Mouse (Mus musculus): ENCODE results near the gene Gm20390.
A peak's percentile ranks its signal among the peaks of the same experiment; 100 is the strongest.
"Not testable (repeated sequence)": the region's sequence is repeated elsewhere in the genome, so short reads cannot be mapped to it uniquely, and the experiment has no call there.

Gm20390 gene

GRCm38 (mm10) chr11:93965391-93965790, 2.7 kb downstream of the Gm20390 start:
- DNase-seq (ENCODE audit: low spot score), result no peak

- DNase-seq (ENCODE audit: low spot score), result no peak
Measured at GRCm38 (mm10) chr11:93963013-93963412, 5.1 kb downstream of the Gm20390 start.

GRCm38 (mm10) chr11:93961482-93961881, 6.6 kb downstream of the Gm20390 start:
- no peak for DNase-seq (ENCODE audit: low spot score)

- DNase-seq (ENCODE audit: low spot score), result no peak
Measured at GRCm38 (mm10) chr11:93957746-93958145, 10.3 kb downstream of the Gm20390 start.

- no peak for DNase-seq (ENCODE audit: low spot score)
Measured at GRCm38 (mm10) chr11:93957031-93957555, 11.0 kb downstream of the Gm20390 start.

- DNase-seq (ENCODE audit: low spot score), result no peak
Measured at GRCm38 (mm10) chr11:93956159-93956558, 11.9 kb downstream of the Gm20390 start, which contains the start of gene Nme2. Gene Nme2 (minus strand): TSS chr11:93956259.

- DNase-seq (ENCODE audit: low spot score), result peak; percentile 69
Measured at GRCm38 (mm10) chr11:93955256-93956150, 12.6 kb downstream of the Gm20390 start.

GRCm38 (mm10) chr11:93954738-93955255, 13.3 kb downstream of the Gm20390 start:
- no peak for DNase-seq (ENCODE audit: low spot score)

- DNase-seq (ENCODE audit: low spot score), result no peak
Measured at GRCm38 (mm10) chr11:93952376-93952775, 15.7 kb downstream of the Gm20390 start.

- no peak for DNase-seq (ENCODE audit: low spot score)
Measured at GRCm38 (mm10) chr11:93950045-93950444, 18.0 kb downstream of the Gm20390 start.

- DNase-seq (ENCODE audit: low spot score), result no peak
Measured at GRCm38 (mm10) chr11:93948887-93949567, 19.1 kb downstream of the Gm20390 start.

- no peak for DNase-seq (ENCODE audit: low spot score)
Measured at GRCm38 (mm10) chr11:93944986-93945385, 23.1 kb downstream of the Gm20390 start.

- DNase-seq (ENCODE audit: low spot score), result no peak
Measured at GRCm38 (mm10) chr11:93940906-93941305, 27.2 kb downstream of the Gm20390 start.

GRCm38 (mm10) chr11:93929106-93929505, 39.0 kb downstream of the Gm20390 start:
- no peak for DNase-seq (ENCODE audit: low spot score)

GRCm38 (mm10) chr11:93915019-93915418, 53.1 kb downstream of the Gm20390 start:
- not testable (repeated sequence) for DNase-seq (ENCODE audit: low spot score)

GRCm38 (mm10) chr11:93911603-93912002, 56.5 kb downstream of the Gm20390 start:
- no peak for DNase-seq (ENCODE audit: low spot score)

GRCm38 (mm10) chr11:93908829-93909228, 59.3 kb downstream of the Gm20390 start:
- no peak for DNase-seq (ENCODE audit: low spot score)

GRCm38 (mm10) chr11:93907839-93908238, 60.3 kb downstream of the Gm20390 start:
- DNase-seq (ENCODE audit: low spot score), result no peak

- no peak for DNase-seq (ENCODE audit: low spot score)
Measured at GRCm38 (mm10) chr11:93906834-93907233, 61.3 kb downstream of the Gm20390 start.
